Mouse (Mus musculus): Measurements from ENCODE around the gene Bcam.

The Bcam gene

GRCm38 (mm10) chr7:19754065-19754464 lies 16.8 kb downstream of the Bcam start:
- DNase-seq (ENCODE audit: low read depth, low spot score) = no peak

GRCm38 (mm10) chr7:19753587-19753986 lies 17.2 kb downstream of the Bcam start:
- no peak for DNase-seq (ENCODE audit: low read depth, low spot score)

- DNase-seq (ENCODE audit: low read depth, low spot score) = no peak
Measured at GRCm38 (mm10) chr7:19752652-19753051, 18.2 kb downstream of the Bcam start.

GRCm38 (mm10) chr7:19751070-19751383 lies 19.8 kb downstream of the Bcam start:
- no peak for DNase-seq (ENCODE audit: low read depth, low spot score)

- DNase-seq (ENCODE audit: low read depth, low spot score) = peak; percentile 89
Measured at GRCm38 (mm10) chr7:19750217-19751069, 20.4 kb downstream of the Bcam start, which contains the start of gene Nectin2. TSS of gene Nectin2 (minus strand) at chr7:19750483.

- peak; percentile 98 for DNase-seq (ENCODE audit: low read depth, low spot score)
Measured at GRCm38 (mm10) chr7:19749389-19750216, 21.2 kb downstream of the Bcam start.

GRCm38 (mm10) chr7:19748219-19749195 lies 22.3 kb downstream of the Bcam start:
- peak; percentile 31 for DNase-seq (ENCODE audit: low read depth, low spot score)

GRCm38 (mm10) chr7:19747420-19748218 lies 23.2 kb downstream of the Bcam start:
- peak; percentile 31 for DNase-seq (ENCODE audit: low read depth, low spot score)

GRCm38 (mm10) chr7:19746426-19747201 lies 24.2 kb downstream of the Bcam start:
- DNase-seq (ENCODE audit: low read depth, low spot score) = peak; percentile 61

GRCm38 (mm10) chr7:19745971-19746370 lies 24.8 kb downstream of the Bcam start:
- no peak for DNase-seq (ENCODE audit: low read depth, low spot score)

- DNase-seq (ENCODE audit: low read depth, low spot score) = no peak
Measured at GRCm38 (mm10) chr7:19744590-19745385, 26.0 kb downstream of the Bcam start.

- no peak for DNase-seq (ENCODE audit: low read depth, low spot score)
Measured at GRCm38 (mm10) chr7:19743791-19744190, 27.0 kb downstream of the Bcam start.

- no peak for DNase-seq (ENCODE audit: low read depth, low spot score)
Measured at GRCm38 (mm10) chr7:19742468-19742867, 28.3 kb downstream of the Bcam start.

- DNase-seq (ENCODE audit: low read depth, low spot score) = no peak
Measured at GRCm38 (mm10) chr7:19741329-19742031, 29.3 kb downstream of the Bcam start.

GRCm38 (mm10) chr7:19740269-19740668 lies 30.5 kb downstream of the Bcam start:
- DNase-seq (ENCODE audit: low read depth, low spot score) = no peak

- DNase-seq (ENCODE audit: low read depth, low spot score) = no peak
Measured at GRCm38 (mm10) chr7:19738771-19739170, 32.0 kb downstream of the Bcam start.

GRCm38 (mm10) chr7:19736389-19737057 lies 34.3 kb downstream of the Bcam start:
- no peak for DNase-seq (ENCODE audit: low read depth, low spot score)

GRCm38 (mm10) chr7:19734178-19734666 lies 36.6 kb downstream of the Bcam start:
- no peak for DNase-seq (ENCODE audit: low read depth, low spot score)

Data from 3T3-L1 (cell line).